ENCODE assay signal across 8 mouse cellular contexts in the genomic region with DNA sequence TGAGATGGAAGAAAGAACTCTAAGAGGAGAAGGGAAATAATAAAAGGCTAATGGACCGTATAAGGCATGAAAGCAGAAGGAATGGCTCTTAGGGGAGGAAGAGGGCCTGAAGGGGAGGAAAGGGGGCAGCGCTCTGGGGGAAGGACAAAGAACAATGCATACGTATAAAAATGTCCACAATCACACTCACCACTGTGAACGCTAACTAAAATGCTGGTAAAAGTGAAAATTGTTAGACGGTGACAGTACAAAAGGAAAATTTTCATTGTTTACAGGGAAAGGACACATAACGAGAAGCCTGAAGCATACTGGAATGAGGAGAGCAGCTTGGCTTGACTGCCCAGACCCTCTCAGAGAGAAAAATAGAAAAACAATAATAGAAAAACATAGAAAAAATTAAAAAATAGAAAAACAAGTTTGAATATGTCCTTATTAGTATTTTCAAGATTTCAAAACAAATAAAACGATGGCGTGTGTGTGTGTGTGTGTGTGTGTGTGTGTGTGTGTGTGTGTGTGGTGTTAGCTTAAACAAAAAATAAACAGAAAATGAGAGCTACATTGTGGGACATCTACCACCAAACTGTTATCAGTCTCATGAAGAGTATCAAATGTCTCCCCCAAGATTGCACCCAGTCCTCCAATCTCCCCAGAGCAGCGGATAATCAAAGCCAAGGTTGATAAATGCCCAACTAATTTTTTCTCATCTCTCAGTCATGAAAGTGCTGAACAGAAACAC. TPM values are rescaled to one million over a fixed set of nuclear protein-coding genes. Genes with fewer than 3 reads are reported as not detected.
DNase-seq lines count a peak whose midpoint lies in the region; ATAC-seq lines count a peak whose summit lies in the region.

No protein-coding gene starts in this region.

- WGBS in kidney, embryonic 15.5 days = 67% methylated on average over 9 of the region's 9 CpGs
- WGBS in embryonic facial prominence, embryonic 13.5 days = 61% methylated on average over 9 of the region's 9 CpGs
- WGBS in limb, embryonic 13.5 days = 53% methylated on average over 9 of the region's 9 CpGs
- 30% methylated on average over 9 of the region's 9 CpGs for WGBS in neural tube, embryonic 12.5 days

- H3K36me3 ChIP-seq in kidney, embryonic 15.5 days = no peaks in the 10 kb centered on the region
- no peaks in the 10 kb centered on the region for H3K36me3 ChIP-seq in embryonic facial prominence, embryonic 13.5 days
- no peaks in the 10 kb centered on the region for H3K36me3 ChIP-seq in limb, embryonic 13.5 days
- no peaks in the 10 kb centered on the region for H3K36me3 ChIP-seq in neural tube, embryonic 12.5 days

- ATAC-seq in kidney, embryonic 15.5 days (replicated peaks; ENCODE audit: low FRiP score) = no peak
- ATAC-seq in embryonic facial prominence, embryonic 13.5 days (ENCODE audit: insufficient number of reproducible peaks, insufficient read depth, low FRiP score, low TSS enrichment, low read depth) = no peak
- 0 out of 2 replicates have a peak, but pooled peaks have one; percentile 19 for ATAC-seq in limb, embryonic 13.5 days (ENCODE audit: low FRiP score, low read depth)
- peak; percentile 62 for ATAC-seq in neural tube, embryonic 12.5 days (ENCODE audit: low FRiP score, low read depth)

- no peaks in the 10 kb centered on the region for H3K4me1 ChIP-seq in kidney, embryonic 15.5 days
- peaks cover 5% of the 10 kb centered on the region; the same call in 1 of the 2 replicates for H3K4me1 ChIP-seq in embryonic facial prominence, embryonic 13.5 days
- peaks cover 10% of the 10 kb centered on the region for H3K4me1 ChIP-seq in limb, embryonic 13.5 days
- peaks cover 13% of the 10 kb centered on the region; the same call in 1 of the 2 replicates for H3K4me1 ChIP-seq in neural tube, embryonic 12.5 days

- peak overlapping the region; percentile 47 for H3K4me2 ChIP-seq in kidney, embryonic 15.5 days
- H3K4me2 ChIP-seq in embryonic facial prominence, embryonic 13.5 days = peak overlapping the region; percentile 55
- H3K4me2 ChIP-seq in limb, embryonic 13.5 days (replicated peaks) = peak overlapping the region; percentile 56
- H3K4me2 ChIP-seq in neural tube, embryonic 12.5 days (replicated peaks) = peak overlapping the region; percentile 59

- no peak overlapping the region for H3K9ac ChIP-seq in kidney, embryonic 15.5 days
- peak overlapping the region; percentile 61; the same call in 1 of the 2 replicates for H3K9ac ChIP-seq in embryonic facial prominence, embryonic 13.5 days
- H3K9ac ChIP-seq in limb, embryonic 13.5 days = no peak overlapping the region
- no peak overlapping the region for H3K9ac ChIP-seq in neural tube, embryonic 12.5 days

- no peaks in the 10 kb centered on the region for H3K9me3 ChIP-seq in kidney, embryonic 15.5 days (replicated peaks)
- no peaks in the 10 kb centered on the region for H3K9me3 ChIP-seq in embryonic facial prominence, embryonic 13.5 days
- H3K9me3 ChIP-seq in limb, embryonic 13.5 days = no peaks in the 10 kb centered on the region
- no peaks in the 10 kb centered on the region for H3K9me3 ChIP-seq in neural tube, embryonic 12.5 days

- peak overlapping the region; percentile 26 for H3K4me3 ChIP-seq in kidney, embryonic 15.5 days (replicated peaks)
- peak overlapping the region; percentile 27 for H3K4me3 ChIP-seq in embryonic facial prominence, embryonic 13.5 days
- H3K4me3 ChIP-seq in limb, embryonic 13.5 days = peak overlapping the region; percentile 31
- peak overlapping the region; percentile 20; the same call in 1 of the 2 replicates for H3K4me3 ChIP-seq in neural tube, embryonic 12.5 days

- peak overlapping the region; percentile 41; the same call in 1 of the 2 replicates for H3K27ac ChIP-seq in kidney, embryonic 15.5 days
- H3K27ac ChIP-seq in embryonic facial prominence, embryonic 13.5 days = peak overlapping the region; percentile 52; the same call in 1 of the 2 replicates
- H3K27ac ChIP-seq in limb, embryonic 13.5 days = peak overlapping the region; percentile 39
- H3K27ac ChIP-seq in neural tube, embryonic 12.5 days = no peak overlapping the region

- DNase-seq in kidney, postnatal 36 days = no peak
- no peak for DNase-seq in MN1 (ENCODE audit: low spot score)
- no peak for DNase-seq in layer of hippocampus, adult 18-20 months (ENCODE audit: low spot score in 2 of 2)
- DNase-seq in cerebellum, adult 11-12 months = no peak

- H3K27me3 ChIP-seq in kidney, embryonic 15.5 days = no peaks in the 10 kb centered on the region
- H3K27me3 ChIP-seq in embryonic facial prominence, embryonic 13.5 days = no peaks in the 10 kb centered on the region
- no peaks in the 10 kb centered on the region for H3K27me3 ChIP-seq in limb, embryonic 13.5 days
- no peaks in the 10 kb centered on the region for H3K27me3 ChIP-seq in neural tube, embryonic 12.5 days (replicated peaks)

RNA-seq across cellular contexts. Expression of a gene that starts 39.7 kb away (rescaled TPM):
- 4.0 and 4.8 TPM in 2 replicates for polyA plus RNA-seq in kidney, embryonic 15.5 days (2015; fragmentation: Nextera tagmentation; extraction: Ambion mirVana)
- 1.9 and 2.1 TPM in 2 replicates for polyA plus RNA-seq in embryonic facial prominence, embryonic 13.5 days (2015; fragmentation: Nextera tagmentation; extraction: Ambion mirVana)
- 2.1 and 2.3 TPM in 2 replicates for polyA plus RNA-seq in limb, embryonic 13.5 days (2015; fragmentation: Nextera tagmentation; extraction: Ambion mirVana)
- polyA plus RNA-seq in neural tube, embryonic 12.5 days (2016; fragmentation: Nextera tagmentation; extraction: Ambion mirVana) = 1.1 and 1.4 TPM in 2 replicates
- 1 to 10 TPM; 2.2 to 2.8 TPM for total RNA-seq in layer of hippocampus, adult 18-20 months (2021)

Comparison
In these comparisons a context has a peak if more than half of its experiments do, and no peak if none do; other contexts are left out.
1. ATAC-seq: peak in limb, embryonic 13.5 days (single experiment) and neural tube, embryonic 12.5 days (single experiment); none in kidney, embryonic 15.5 days (single experiment) and embryonic facial prominence, embryonic 13.5 days (single experiment).
2. Peak in every context shown above with its lines, with median percentiles within 50 percentile points of each other: H3K4me2 ChIP-seq and H3K4me3 ChIP-seq.